Mouse (Mus musculus) left cerebral cortex, adult 8-10 months (tissue): ENCODE measurements at regions not wholly inside any gene's neighbourhood (a gene's known extent, or its start where the extent isn't known, plus 50 kb on each side); places are given as distances from the start of the nearest gene placed in this dataset.

Experiments used
- DNase-seq, 2 experiments: peaks; one replicate each; pipeline ENCODE4 v3.0.0; 2022; ENCODE audit warnings: low spot score in 2 of 2

GRCm38 (mm10) chr5:52092273-52092672 lies 98.0 kb downstream of the Dhx15 start:
- DNase-seq = no peak

- DNase-seq = no peak
These were observed 102.2 kb downstream of the Dhx15 start for GRCm38 (mm10) chr5:52088131-52088530.

GRCm38 (mm10) chr5:52086766-52087429 lies 103.4 kb downstream of the Dhx15 start:
- DNase-seq = no peak

GRCm38 (mm10) chr5:52080268-52080667 lies 110.0 kb downstream of the Dhx15 start:
- peak in 1 of 2 experiments; percentile 43 for DNase-seq

- DNase-seq = no peak
These were observed 112.6 kb downstream of the Dhx15 start for GRCm38 (mm10) chr5:52077696-52078095.

GRCm38 (mm10) chr5:52075096-52075495 lies 115.2 kb downstream of the Dhx15 start:
- DNase-seq = no peak

- DNase-seq = peak; percentile 45 to 81
These were observed 125.4 kb downstream of the Dhx15 start for GRCm38 (mm10) chr5:52064804-52065451.

- no peak for DNase-seq
These were observed 128.1 kb downstream of the Dhx15 start for GRCm38 (mm10) chr5:52062214-52062613.

- DNase-seq = no peak
These were observed 129.1 kb downstream of the Dhx15 start for GRCm38 (mm10) chr5:52061226-52061625.

GRCm38 (mm10) chr5:52057261-52057660 lies 133.1 kb downstream of the Dhx15 start:
- no peak for DNase-seq

GRCm38 (mm10) chr5:52052072-52052465 lies 138.2 kb downstream of the Dhx15 start:
- DNase-seq = no peak

GRCm38 (mm10) chr5:52051383-52052071 lies 138.8 kb downstream of the Dhx15 start:
- DNase-seq = peak; percentile 22 to 55

GRCm38 (mm10) chr5:52048790-52049189 lies 141.5 kb downstream of the Dhx15 start:
- DNase-seq = no peak

GRCm38 (mm10) chr5:52046704-52047103 lies 143.6 kb downstream of the Dhx15 start:
- no peak for DNase-seq

GRCm38 (mm10) chr5:52044101-52044500 lies 146.2 kb downstream of the Dhx15 start:
- no peak for DNase-seq

GRCm38 (mm10) chr5:52041447-52041846 lies 148.9 kb downstream of the Dhx15 start:
- DNase-seq = no peak

GRCm38 (mm10) chr5:52040427-52041312 lies 149.6 kb downstream of the Dhx15 start:
- peak; percentile 39 to 70 for DNase-seq

- DNase-seq = no peak
These were observed 155.0 kb downstream of the Dhx15 start for GRCm38 (mm10) chr5:52035339-52035738.

- no peak for DNase-seq
These were observed 162.8 kb downstream of the Dhx15 start for GRCm38 (mm10) chr5:52027478-52027877.

- no peak for DNase-seq
These were observed 164.2 kb downstream of the Dhx15 start for GRCm38 (mm10) chr5:52026148-52026547.

GRCm38 (mm10) chr5:52023212-52023611 lies 167.1 kb downstream of the Dhx15 start:
- peak; percentile 45 to 89 for DNase-seq

GRCm38 (mm10) chr5:52016992-52017391 lies 173.3 kb downstream of the Dhx15 start:
- DNase-seq = no peak
